Mouse (Mus musculus) spleen, postnatal 4 days (tissue): ENCODE results near the gene Shroom3.

Source experiments
- DNase-seq, 2 experiments: peaks; one replicate each; pipeline ENCODE4 v3.0.0; 2022; ENCODE audit warnings: low spot score in 2 of 2

Shroom3 gene

DNA sequence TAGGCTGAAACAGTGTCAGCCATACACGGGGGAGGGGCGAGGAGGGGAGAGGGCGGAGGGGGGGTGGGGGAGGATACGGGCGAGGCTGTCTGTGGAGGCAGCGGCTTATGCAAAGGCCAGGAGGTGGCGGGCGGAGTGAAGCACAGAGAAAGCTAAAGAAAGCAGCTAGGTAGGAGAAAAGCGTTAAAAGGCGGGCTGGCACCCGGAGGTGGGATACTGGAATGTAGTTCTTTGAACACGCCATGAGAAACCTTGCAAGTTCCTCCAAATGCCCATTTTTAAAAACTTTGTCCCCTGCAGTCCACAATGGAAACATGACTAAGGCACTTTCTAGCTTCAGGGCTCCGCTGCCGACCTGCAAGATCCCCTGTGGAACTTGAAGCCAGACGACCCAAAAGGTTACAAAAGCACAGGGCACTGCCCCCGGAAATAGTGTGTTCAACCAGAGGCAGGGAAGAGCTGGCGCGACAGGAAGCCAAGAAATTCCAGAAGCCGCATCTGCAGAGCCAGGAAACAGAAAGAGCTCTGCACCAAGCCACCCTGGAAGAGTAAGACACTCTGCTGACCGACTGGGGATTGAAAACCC, 322.1 kb downstream of the Shroom3 start:
- no peak for DNase-seq

DNA sequence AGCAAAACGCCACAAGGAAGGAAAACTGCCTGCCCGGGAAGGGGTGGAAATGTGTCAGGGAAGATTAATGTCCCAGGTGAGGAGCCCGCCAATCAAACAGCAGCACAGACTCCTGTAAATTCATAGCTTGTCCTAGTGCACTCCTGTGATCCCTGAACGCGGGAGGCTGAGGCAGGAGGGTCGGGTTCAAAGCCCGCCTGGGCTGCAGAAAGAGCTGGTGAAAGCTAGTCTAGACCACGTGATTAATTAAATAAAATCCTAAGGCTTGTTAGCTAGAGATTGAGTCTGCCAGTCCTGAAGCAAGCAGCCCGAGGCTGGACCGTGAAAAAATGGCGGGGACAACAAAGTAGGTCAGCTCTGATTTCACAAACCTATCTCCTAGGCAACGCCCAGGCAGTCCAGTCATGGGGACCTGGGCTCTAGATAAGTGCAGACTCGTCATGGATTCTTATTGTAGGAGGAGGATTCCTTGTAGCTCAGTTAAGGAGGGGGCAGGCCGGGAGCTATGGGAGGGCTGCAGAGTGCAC, 322.6 kb downstream of the Shroom3 start:
- DNase-seq, result no peak

DNA sequence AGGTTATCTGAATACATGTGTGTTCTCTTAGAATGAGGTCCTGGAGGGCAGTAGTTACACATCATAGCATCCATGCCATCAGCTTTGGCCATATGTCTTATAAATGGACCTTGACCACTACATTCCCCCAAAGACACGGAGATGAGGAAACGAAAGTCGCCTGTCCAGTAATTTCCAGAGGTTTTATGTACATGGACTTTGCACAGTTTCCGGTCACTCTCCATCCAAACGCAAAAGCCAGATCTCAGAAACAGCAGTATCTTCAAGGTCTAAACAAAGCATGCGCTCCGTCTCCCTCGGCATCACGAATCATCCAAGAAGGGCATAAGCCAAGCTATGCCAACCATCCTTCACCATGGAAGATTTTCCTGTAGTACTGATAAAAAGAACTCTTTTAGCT, 325.0 kb downstream of the Shroom3 start:
- DNase-seq, result no peak
